Mouse (Mus musculus) E14TG2a.4 (cell line): ENCODE data around the gene Rffl.

Experiments
- CTCF ChIP-seq: conservative IDR thresholded peaks from 2 replicates; pipeline ENCODE4 v1.5.1; 2014; ENCODE audit warnings: low read length
- NANOG ChIP-seq: IDR thresholded peaks from 2 replicates; pipeline ENCODE4 v1.6.1; 2014; ENCODE audit warnings: borderline replicate concordance, low read length, mixed read lengths

GRCm38 (mm10) chr11:82861558-82861957 is 9.5 kb downstream of the Rffl start:
- TF ChIP-seq CTCF: no peak
- no peak for TF ChIP-seq NANOG
